In the genomic region with DNA sequence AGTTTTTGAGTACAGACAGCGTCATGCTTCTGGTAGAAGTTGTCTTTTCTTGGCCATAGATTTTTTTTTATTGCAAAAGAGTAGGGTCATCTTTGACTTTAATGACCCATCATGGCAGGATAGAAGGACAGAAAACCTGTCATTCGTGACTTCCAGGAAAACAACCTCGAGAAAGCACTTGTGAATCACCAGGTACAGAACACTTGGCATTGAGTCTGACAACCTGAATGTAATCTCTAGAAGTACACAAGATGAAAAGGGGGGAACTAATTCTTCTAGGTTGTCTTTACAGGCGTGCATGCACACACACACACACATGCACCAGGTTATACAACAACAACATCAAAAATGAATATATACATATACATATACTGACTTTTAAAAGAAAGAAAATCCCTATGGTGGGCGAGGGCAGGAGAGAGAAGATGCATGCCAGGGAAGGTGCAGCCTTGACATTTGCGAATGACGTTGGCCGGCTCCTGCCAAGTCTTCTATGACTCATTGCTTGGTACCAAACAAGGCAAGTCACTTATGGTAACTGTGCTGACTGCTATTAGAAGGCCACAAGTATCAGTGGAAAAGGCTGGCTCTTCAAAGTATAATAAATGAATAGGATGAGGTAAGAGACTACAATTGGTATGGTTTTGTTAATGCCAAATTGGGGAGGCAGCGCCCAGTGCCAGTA, we compare ENCODE assay signal across 19 mouse cellular contexts.
DNase-seq lines count a peak whose midpoint lies in the region; TF ChIP-seq lines count a peak whose summit lies in the region.
"Had no signal": no experiment of that assay in that cellular context is flagged by ENCODE, and none has a peak within 500 bp of the region (broad histone marks: within the 10 kb centered on the region; RNA-seq: fewer than 3 reads in every experiment).

No protein-coding gene starts in this region.

- peak; percentile 58 to 73 for DNase-seq in cerebellum, postnatal 25 days
- DNase-seq in cerebellum, adult 11 months: no peak
- peak; percentile 33 to 35 for DNase-seq in left cerebral cortex, adult 2 months (ENCODE audit: extremely low spot score in 1 of 2, low spot score in 2 of 2)
- DNase-seq in left cerebral cortex, adult 11 months (ENCODE audit: low spot score): no peak
- DNase-seq in adrenal gland, adult 18-20 months (ENCODE audit: low spot score in 2 of 2): peak; percentile 50 to 59
- peak; percentile 80 to 85 for DNase-seq in adrenal gland, postnatal 36 days
- DNase-seq in lung, postnatal 36 days: no peak
- DNase-seq: gastrocnemius, adult 2 months; heart, postnatal 4 days; kidney, adult 9 months; kidney, postnatal 25 days; thymus, adult 2 months had no signal

- TF ChIP-seq CTCF in left cerebral cortex, adult 2 months (IDR thresholded peaks at IDR 0.05): no peak

- H3K27ac ChIP-seq in left cerebral cortex, adult 2 months: no peak overlapping the region
- H3K27ac ChIP-seq: embryonic facial prominence, embryonic 15.5 days; gastrocnemius, adult 2 months; heart, embryonic 15.5 days; hindbrain, embryonic 15.5 days; intestine, embryonic 15.5 days; liver, embryonic 14.5 days; midbrain, embryonic 12.5 days; neural tube, embryonic 12.5 days had no signal

- no peak overlapping the region for H3K4me3 ChIP-seq in left cerebral cortex, adult 2 months
- H3K4me3 ChIP-seq: embryonic facial prominence, embryonic 15.5 days; gastrocnemius, adult 2 months; heart, embryonic 15.5 days; hindbrain, embryonic 15.5 days; intestine, embryonic 15.5 days; midbrain, embryonic 12.5 days; neural tube, embryonic 12.5 days had no signal

- intact Hi-C loops in left cerebral cortex, adult 2 months (cut with DNase I): no loop called here

Comparison
In these comparisons a context has a peak if more than half of its experiments do, and no peak if none do; other contexts are left out.
1. DNase-seq: peak in cerebellum, postnatal 25 days (2 of 2), left cerebral cortex, adult 2 months (2 of 2), adrenal gland, adult 18-20 months (2 of 2) and adrenal gland, postnatal 36 days (2 of 2); none in cerebellum, adult 11 months (single experiment), left cerebral cortex, adult 11 months (single experiment) and lung, postnatal 36 days (single experiment).